Mouse (Mus musculus) bone marrow macrophage, adult 2 months (primary cell): ENCODE data around the gene Cdrt4.

ENCODE experiments used
- CTCF ChIP-seq: IDR thresholded peaks from 2 replicates; pipeline ENCODE4 v1.5.1; 2012; ENCODE audit warnings: low read depth, mild to moderate bottlenecking, low read length, moderate library complexity
- POLR2A ChIP-seq: IDR thresholded peaks from 2 replicates; pipeline ENCODE4 v1.6.1; 2012; ENCODE audit warnings: mild to moderate bottlenecking, low read depth, low read length, borderline replicate concordance

GRCm38 (mm10) chr11:62951012-62951411 lies at the start of gene Cdrt4:
- TF ChIP-seq CTCF (no peak), POLR2A (no peak)
